Mouse (Mus musculus): Measurements from ENCODE around the gene Hnrnpr.

DNA sequence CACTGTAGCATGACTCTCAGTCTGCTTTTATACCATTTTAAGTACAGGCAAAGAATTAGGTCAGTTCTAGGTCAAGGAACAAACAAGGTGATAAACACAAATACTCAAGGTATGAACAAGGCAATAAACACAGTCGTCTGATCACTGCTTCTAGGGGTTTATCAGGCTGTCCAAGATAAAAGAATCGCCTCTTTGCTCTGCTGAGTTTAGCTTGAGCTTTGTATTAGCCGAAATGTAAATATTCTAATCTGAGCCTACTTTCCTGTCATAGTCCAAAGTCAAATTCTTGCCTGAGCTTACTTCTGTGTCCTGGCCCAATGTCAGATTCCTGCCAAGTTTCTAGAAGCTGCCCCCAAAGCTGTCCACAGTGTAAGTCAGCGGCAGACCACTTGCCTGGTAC, 8.3 kb upstream of the Hnrnpr start:
- no peak for TF ChIP-seq CTCF (IDR thresholded peaks at IDR 0.05; ENCODE audit: low read depth)
- TF ChIP-seq EP300 (IDR thresholded peaks at IDR 0.05; ENCODE audit: low read depth) = no peak
